Mouse (Mus musculus): ENCODE data around the gene Mup20. TPM values are rescaled to one million over a fixed set of nuclear protein-coding genes. Genes with fewer than 3 reads are reported as not detected.
"Not testable (repeated sequence)": the region's sequence is repeated elsewhere in the genome, so short reads cannot be mapped to it uniquely, and the experiment has no call there.

Gene Mup20
- not detected for total RNA-seq (2021)
- long read RNA-seq, result 0 reads

- not testable (repeated sequence) for DNase-seq (ENCODE audit: low spot score in 2 of 2)
Measured at GRCm38 (mm10) chr4:62054058-62054457, at the start of gene Mup20. TSS of gene Mup20 (minus strand) at chr4:62054158.

- DNase-seq (ENCODE audit: low spot score in 2 of 2), result peak; percentile 21 to 24
Measured at GRCm38 (mm10) chr4:62103366-62103765, 49.4 kb upstream of the Mup20 start.

GRCm38 (mm10) chr4:62087953-62088352 is 34.0 kb upstream of the Mup20 start:
- DNase-seq (ENCODE audit: low spot score in 2 of 2), result no peak

- DNase-seq (ENCODE audit: low spot score in 2 of 2), result no peak
Measured at GRCm38 (mm10) chr4:62087241-62087640, 33.3 kb upstream of the Mup20 start, which contains the start of gene Mup3. TSS of gene Mup3 (minus strand) at chr4:62087342.

- no peak for DNase-seq (ENCODE audit: low spot score in 2 of 2)
Measured at GRCm38 (mm10) chr4:62082755-62083154, 28.8 kb upstream of the Mup20 start.

- no peak for DNase-seq (ENCODE audit: low spot score in 2 of 2)
Measured at GRCm38 (mm10) chr4:62075126-62075525, 21.2 kb upstream of the Mup20 start.

GRCm38 (mm10) chr4:62054780-62055179 is 822 bp upstream of the Mup20 start:
- DNase-seq (ENCODE audit: low spot score in 2 of 2), result not testable (repeated sequence)

- no peak for DNase-seq (ENCODE audit: low spot score in 2 of 2)
Measured at GRCm38 (mm10) chr4:62026281-62026680, 27.7 kb downstream of the Mup20 start.

- DNase-seq (ENCODE audit: low spot score in 2 of 2), result no peak
Measured at GRCm38 (mm10) chr4:62024256-62024959, 29.6 kb downstream of the Mup20 start.

- DNase-seq (ENCODE audit: low spot score in 2 of 2), result no peak
Measured at GRCm38 (mm10) chr4:62023646-62024045, 30.3 kb downstream of the Mup20 start.

GRCm38 (mm10) chr4:62023120-62023519 is 30.8 kb downstream of the Mup20 start:
- DNase-seq (ENCODE audit: low spot score in 2 of 2), result no peak

GRCm38 (mm10) chr4:62020511-62020910 is 33.4 kb downstream of the Mup20 start:
- DNase-seq (ENCODE audit: low spot score in 2 of 2), result not testable (repeated sequence)

Other genes with a start within 250 kb of the Mup20 start
- gene Mup5, start 218.9 kb downstream of the Mup20 start, total RNA-seq (2021), result not detected
- gene Mup3, start 33.2 kb upstream of the Mup20 start, total RNA-seq (2021), result not detected
- not detected for gene Mup21, start 96.7 kb upstream of the Mup20 start, total RNA-seq (2021)
- gene Zfp37, start 176.9 kb upstream of the Mup20 start, total RNA-seq (2021), result 10 to 100 TPM; 23.0 to 28.1 TPM
- 10 to 100 TPM in 1 of 2 experiments, 1 to 10 TPM in 1; 9.5 to 11.3 TPM for gene Slc31a2, start 208.4 kb upstream of the Mup20 start, total RNA-seq (2021)